Mouse (Mus musculus): Measurements from ENCODE around the gene Dcakd.
"Not testable (repeated sequence)": the region's sequence is repeated elsewhere in the genome, so short reads cannot be mapped to it uniquely, and the experiment has no call there.

The Dcakd gene

DNA sequence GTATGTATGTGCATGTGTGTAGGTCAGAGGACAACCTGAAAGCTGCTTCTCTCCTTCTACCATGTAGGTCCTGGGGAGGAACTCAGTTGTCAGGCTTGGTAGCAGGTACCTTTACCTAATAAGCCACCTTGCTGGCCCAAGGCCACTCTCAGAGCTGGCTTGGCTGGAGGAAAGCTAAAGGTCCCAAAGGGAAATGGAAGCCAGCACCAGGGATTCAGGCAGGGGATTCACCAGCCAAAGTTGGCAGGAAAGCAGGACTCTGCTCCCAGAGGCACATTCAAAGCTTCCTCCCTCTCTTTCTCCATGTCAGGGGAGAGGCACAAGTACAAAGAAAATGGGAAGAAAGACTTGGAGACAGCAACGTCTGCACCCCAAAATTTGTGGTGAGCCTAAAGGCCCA, 23.3 kb downstream of the Dcakd start:
- no peak for DNase-seq

DNA sequence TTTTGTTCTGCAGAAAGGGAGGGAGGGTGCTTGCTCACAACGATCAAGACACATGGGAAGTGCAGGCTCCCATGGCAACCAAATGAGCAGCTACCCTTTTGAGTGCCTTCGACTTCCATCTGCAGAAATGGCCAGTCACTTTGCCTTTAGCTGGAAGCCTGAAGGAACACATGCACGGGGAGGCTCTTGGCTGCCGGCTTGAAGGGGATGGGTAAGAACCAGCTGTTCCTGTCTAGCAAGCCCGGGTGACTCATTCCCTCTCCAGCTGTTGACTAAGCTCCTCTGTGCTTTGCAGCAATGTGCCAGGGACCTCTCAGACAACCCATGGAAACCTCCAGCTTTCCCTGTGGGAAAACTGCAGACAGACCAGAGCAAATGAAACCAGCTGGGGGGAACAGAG, 24.9 kb downstream of the Dcakd start:
- peak; percentile 41 to 55 for DNase-seq

DNA sequence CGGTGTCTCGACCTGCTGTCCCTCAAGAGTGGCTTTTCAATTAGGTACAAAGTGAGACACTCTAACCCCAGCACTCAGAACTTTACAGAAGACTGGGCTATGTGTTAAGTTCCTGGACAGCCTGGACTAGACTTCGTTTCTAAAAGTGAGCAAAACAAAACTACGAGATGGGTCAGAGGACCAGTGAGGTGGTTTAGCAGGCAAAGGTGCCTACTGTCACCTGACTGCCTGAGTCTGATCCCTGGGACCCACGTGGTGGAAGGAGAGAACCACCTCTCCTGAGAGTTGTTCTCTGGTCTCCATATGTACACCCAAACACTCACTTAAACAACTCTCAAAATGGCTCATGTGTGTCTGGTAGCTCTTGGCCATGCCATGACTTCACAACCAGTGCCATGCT, 27.1 kb downstream of the Dcakd start:
- no peak for DNase-seq

DNA sequence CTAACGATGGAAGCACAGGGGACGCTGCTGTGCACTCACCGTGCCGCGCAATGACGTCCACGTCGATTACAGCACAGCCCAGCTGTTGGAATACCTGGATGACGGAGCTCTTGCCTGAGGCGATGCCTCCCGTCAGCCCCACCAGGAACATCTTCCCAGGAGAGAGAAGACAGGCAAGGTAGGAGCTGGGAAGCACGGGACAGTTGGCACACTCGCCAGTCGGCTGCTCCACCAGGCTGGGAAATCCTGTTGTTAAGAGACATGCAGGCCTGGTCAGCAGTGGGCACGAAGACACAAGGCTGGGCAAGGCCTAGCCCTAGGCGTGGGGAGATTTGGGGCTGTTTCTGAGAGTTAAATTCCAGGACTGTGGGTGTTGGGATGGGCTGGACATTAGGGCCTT, 28.0 kb downstream of the Dcakd start:
- no peak for DNase-seq

DNA sequence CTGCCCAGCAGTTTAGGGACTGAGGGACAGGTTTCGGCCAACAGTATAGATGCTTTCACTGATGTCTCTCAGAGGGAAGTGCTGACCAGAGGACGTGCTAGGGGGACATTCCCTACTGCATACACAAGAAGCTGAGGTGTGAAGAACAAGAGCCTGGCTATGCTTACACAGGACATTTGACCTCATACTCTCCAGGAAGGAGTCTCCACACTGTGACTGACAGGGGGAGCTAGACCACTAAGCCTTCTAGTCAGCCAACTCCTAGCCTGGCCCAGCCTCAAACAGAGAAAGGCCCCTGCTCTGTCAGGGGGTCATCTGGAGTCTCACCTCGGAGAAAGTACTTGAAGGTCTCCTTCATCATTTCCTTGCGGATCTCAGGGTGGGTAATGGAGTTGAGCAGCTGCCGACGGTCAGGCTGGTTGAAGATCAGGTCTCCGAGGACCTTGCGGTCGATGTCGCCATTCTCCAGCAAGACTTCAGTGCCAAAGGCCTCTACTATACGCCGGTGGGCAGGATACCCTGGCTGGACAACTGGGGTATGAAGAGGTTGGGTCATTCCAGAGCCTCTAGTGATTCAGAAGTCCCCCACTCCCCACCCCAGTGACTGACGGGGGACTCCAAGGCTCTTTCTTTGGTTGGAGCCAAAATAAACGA, 28.7 kb downstream of the Dcakd start:
- DNase-seq, result no peak

DNA sequence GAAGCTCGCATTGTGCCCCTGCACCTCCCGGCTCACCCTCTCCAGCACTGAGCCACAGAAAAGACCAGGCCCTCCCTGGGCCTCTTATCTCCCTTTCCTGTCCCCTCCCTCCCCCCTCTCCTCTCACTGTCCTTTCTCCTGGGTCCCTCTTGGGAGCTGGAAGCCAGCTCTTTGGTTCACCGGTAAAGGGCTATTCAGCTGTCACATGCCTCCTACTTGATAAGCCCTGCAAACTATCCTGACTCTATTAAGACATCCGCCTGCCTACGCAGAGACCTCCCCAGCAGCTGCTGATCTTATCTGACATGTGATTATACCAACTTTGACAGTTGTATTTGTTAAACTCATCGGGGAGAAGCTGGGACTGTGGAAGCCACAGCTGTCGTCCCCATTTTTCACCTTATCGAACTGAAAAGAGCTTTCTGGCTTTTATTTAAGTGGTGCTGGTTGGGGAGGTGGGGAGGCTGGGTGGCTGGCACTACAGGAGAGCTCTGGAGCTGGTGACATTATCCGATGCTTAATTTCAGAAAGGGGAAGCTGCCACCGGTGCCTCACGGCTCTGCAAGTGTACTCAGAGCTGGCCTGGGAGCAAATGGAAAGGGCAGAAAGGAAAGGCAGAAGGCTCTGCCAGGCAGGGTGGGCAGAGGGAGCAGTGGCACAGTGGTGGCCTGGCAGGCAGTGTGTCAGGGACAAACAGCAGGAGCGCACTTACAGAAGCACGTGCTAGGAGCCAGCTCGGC, 29.4 kb downstream of the Dcakd start:
- peak; percentile 67 to 80 for DNase-seq

DNA sequence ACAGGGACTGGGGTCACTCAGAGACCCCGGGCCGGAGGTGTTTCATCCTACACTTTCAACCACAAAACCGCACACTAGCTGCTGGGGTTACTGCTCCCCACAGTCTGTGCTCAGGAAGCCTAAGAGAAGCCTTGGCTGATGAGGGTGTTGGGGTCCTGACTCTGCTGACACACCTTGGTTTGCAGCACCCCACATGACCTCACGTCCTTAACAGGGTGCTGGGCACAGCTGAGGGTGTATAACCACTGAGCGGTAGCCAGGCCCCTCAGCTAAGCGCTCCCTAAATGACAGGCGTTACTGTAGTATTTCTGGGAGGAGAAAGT, 29.9 kb downstream of the Dcakd start:
- no peak for DNase-seq

DNA sequence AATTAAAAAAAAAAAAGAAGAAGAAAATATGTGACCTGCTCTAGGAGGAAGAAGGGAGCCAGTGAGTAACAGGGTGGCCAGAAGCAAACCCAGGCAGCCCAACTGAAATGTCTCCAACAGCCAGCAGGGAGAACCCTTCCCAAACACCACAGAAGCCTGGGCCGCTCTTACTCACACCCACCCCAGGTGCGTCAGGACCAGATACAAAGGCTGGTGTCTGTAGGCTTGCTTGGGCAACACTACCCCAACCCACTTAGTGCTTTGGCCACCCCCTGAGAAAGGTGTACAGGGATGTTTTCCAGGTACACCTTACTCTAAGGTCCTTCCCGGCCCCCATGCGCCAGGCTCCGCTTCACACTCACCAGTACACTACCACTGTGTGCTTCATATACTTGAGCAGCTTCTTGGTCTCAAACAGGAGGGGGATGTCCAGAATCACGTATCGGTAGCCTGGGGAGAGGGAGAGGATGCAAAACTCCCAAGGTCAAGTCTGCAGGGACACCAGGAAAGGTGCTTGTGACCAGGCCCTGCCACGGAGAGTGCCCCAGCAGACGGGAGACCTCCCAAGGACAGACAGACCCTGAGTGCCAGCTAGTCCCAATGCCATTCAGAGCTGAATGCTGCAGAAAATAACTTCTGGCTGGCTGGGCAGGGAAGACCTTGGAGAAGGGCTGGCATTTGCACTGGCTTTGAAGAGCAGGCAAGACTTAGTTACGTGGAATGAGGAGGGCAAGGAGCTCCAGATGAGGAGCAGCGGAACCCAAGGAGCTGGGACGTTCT, 31.0 kb downstream of the Dcakd start:
- no peak for DNase-seq

DNA sequence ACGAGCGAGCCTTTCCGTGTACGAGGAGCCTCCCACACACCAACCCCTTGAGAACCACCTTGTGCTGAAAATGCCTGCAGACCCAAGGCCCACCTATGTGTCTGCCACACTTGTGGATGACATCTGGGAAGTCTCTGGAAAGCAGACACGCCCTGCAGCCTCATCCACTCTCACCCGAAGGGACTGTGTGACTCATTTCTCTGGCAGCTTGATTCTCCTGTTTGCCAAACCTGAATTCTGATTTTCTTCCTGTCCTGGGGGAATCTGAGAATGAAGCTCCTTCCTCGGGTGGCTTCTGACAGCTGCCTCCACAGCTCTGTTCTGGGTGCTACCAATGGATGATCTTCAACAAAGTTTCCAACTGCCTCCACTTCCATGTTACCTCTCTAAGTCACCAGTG, 31.7 kb downstream of the Dcakd start:
- DNase-seq, result no peak

DNA sequence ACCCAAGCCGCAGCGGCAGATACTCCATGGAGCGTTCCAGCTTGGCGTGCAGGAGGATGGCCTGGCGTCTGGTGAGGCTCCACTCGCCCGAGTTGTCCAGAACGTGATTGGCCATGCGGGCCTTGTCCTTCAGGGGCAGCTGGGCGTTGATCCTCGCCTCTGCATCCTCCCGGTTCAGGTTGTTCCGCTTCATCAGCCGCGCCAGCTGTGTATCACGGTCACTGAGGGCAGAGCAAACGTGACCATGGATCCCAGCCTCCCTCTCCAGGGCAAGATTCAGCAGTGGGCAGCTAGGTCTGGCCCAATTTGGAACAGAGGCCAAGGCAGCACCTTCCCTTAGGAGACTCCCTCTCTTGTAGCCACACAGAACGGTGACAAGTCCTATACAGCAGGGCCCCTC, 33.2 kb downstream of the Dcakd start:
- DNase-seq, result peak in 1 of 2 experiments; percentile 18

DNA sequence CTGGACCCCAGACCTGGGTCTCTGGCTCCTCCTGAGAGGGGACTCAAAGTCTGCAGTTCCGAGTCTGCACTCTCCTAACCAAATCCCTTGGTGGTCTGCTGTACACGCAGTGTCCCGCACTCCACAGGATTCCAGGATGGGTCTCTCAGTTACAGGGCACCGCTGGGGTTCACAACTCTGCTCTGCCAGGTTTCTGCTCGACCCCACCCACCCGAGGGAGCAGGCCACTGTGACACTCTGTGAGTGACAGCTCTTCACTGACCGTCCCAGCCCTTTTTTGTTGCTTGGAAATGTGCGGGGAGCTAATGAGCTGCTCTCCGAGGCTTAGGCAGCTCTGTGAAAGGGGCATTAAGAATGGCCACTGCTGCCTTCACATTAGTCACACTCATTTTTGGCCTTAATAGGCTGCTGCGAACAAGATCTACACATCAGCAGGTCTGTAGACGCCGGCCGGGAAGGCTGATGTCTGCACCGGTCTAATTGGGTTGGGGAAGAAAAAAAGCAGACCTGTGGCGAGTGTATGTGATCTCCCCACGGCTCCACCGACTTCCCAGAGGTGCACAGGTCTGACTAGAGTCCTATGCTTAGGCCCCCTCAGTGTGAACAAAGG, 34.6 kb downstream of the Dcakd start:
- peak in 1 of 2 experiments; percentile 26 for DNase-seq

DNA sequence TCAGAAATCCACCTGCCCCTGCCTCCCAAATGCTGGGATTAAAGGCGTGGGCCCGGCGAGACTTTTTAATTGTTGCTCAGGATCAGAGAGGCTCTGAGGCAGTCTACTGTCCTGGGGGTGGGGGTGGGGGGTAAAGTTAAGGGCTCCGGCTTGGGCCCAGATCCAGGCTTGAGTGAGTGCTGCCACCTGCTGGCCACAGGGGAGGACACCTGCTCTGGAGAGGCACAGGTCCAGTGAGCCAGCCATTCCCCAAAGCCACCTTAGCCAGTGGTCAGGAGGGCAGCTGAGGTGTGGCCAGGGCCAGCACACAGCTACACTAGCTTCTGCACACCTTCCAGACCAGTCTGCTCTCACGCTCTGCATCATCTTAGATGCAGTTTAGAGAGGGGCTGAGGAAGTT, 35.2 kb downstream of the Dcakd start:
- DNase-seq, result peak; percentile 90 to 92

DNA sequence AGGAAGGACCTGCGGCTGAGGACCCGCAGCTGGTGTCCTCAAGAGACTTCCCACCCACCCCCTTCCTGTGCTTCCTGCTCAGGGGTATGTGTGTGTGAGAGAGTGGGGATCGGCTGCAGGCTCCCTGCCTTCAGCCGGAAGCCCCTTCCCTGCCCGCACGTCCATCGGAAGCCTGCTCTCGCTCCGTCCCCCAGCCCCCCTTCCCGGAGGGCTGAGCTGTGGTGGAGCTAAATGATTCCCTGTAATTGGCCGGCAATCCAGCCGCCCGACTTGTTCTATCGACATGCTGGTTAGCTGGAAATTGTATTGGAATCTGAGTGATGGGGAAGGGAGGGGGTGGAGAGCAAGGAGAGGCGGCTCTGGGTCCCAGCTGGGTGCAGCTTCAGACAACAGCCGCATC, 36.5 kb downstream of the Dcakd start:
- DNase-seq, result peak; percentile 28 to 43

DNA sequence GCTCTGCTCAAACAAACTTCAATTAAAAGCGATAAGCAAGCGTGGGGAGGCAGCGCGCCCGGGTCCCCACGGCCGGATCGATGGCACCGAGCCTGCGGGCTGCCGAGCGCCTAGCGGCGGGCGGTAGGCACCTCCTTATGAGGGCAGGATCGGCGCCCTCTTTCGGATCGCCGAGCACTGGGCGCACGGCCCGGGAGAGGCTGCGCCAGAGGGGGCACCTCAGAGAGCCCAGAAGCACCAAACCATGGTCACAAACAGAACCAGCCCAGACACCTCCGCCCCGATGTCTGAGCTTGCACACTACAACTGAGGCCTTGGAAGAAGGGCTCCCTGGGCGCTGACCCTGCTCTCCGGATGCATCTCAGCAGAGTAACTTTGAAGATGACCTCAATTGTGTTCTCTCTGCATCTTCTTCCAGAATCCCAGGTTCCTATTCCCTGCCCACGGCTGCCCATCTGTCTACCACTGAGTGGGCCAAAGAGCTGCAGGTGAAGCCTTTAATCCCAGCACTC, 37.9 kb downstream of the Dcakd start:
- peak; percentile 61 to 70 for DNase-seq

DNA sequence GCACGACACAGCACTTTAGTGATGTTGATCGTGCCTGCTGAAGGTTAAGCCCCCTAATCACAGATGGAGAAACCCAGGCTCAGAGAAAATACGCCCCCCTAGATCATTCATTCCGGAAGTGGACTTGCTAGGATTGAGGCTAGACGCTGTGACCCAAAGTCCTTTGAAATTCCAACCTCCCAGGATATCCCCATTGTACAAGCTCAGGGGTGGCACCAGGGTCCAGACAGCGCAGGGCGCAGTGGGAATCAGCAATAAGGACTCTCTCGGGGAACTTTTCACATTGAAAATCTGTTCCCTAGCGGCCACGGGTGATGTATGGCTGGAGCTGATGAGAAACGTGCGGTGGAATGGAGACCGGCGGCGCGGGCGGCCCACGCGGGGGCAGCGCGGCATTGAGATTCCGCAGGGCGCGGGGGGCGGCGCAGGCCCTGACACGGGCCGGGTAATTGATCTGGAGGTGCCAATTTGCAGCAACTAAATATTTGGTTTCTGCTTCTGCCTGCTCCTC, 38.4 kb downstream of the Dcakd start:
- DNase-seq, result no peak

DNA sequence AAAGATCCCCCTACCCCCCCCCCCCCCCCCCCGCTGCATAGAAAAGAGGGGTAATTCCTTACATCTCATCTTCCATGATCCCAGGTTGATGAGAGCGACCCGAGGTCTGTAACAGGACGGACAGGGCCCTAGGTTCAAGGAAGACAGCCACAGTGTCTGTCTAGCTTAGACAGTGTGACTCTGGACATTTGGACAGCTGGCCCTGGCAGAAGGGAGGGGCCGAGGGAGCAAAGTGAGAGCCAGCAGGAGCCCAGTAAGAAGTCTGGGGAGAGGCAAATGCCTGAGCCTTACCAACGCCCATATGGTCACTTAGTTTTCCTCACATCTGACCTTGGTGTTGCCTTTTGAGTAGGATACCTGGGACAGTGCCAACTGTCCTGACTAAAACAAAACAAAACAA, 43.0 kb downstream of the Dcakd start:
- peak; percentile 42 to 59 for DNase-seq

DNA sequence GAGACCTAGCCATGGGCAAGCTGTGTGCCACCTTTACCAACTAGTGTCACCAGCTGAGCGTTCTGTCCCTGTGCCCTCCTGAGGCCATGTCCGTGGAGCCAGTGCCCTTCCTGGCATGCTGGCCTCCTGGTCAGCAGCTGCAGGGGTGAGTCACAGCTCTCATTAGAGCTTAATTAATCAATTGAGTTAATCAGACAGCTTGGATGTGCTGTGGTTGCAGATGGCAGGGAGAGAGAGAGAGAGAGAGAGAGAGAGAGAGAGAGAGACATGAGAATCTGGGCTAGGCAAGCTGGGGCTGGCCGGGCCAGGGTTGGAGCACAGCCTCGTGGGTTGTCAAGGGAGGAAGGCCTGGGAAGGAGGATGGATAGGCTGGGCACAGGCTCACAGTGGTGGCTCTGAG, 43.5 kb downstream of the Dcakd start:
- DNase-seq, result peak; percentile 60 to 73

DNA sequence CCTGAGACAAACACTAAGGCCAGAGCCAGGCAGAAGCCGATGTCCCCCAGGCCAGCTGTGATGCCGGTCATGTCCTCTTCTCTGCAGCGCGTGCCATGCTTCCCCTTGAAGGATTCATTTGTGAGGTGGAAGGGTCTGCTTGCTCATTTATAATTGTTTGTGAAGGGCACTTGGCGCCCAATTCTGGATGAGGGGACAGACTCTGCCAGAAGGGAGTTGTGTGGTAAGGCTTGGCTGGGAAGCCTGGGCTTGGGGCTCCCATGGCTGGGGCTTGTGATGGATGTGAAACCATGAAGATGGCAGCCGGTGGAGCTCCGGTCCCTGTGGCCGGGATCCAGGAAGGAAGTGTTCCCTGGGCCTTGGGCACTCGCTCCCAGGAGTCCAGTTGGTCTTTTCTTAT, 44.0 kb downstream of the Dcakd start:
- peak; percentile 66 to 70 for DNase-seq

DNA sequence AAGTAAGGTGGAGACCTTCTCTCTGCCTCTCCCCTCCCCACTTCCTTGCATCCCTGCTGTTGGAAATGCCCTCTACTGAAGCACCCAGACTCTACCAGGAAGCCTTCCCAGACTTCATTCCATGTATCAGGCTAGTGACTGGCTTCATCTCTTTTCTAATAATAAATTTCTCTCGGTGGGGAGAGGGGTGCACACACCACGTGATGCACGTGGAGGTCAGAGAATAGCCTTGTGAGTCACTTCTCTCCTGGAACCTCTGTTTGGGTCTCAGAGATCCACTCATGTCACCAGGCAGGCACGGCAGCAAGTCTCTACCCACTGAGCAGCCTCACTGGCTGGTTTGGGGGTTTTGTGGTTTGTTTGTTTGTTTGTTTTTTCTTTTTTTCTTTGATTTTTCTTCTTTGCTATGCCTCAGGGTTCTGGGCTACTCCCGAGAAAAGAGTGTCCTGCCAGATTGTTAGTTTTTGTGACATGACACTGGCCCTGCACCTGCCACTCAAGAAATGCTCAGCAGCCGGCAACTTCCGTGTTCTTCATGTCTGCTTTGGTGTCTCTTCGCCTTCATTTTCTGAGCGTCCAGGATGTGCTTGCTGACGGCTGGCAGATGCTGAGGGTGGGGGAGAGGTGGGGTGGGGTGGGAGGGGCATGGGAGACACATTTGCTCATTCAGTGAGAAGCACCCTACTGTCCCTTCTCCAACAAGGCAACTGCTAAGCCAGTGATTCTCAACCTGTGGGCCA, 46.8 kb downstream of the Dcakd start:
- no peak for DNase-seq

DNA sequence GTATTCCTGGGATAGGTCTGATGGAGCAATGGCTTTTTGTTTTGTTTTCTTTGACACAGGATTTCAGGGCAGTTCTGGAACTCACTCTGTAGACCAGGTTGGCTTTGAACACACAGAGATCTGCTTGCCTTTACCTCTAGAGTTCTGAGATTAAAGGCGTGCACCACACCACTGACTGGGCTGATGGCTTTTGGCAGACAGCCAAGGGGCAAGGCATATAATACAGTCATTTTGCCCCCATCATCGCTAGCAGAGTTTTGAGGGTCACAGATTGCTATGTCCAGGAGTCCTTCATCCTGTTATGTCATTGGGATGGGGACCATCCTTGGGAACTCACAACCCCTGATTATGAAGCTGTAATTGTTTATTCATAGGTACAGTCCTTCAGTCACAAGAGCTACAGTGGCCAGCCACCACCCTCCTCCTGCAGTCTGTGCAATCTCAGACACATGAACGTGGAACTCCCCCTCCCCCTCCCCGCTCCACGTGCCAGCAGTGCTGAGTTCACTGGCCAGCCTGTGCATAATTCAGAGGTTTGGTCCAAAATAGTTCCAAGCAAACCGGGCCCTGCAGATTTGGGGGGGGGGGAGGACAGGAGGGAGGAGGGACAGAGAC, 50.0 kb downstream of the Dcakd start:
- peak; percentile 79 to 80 for DNase-seq

DNA sequence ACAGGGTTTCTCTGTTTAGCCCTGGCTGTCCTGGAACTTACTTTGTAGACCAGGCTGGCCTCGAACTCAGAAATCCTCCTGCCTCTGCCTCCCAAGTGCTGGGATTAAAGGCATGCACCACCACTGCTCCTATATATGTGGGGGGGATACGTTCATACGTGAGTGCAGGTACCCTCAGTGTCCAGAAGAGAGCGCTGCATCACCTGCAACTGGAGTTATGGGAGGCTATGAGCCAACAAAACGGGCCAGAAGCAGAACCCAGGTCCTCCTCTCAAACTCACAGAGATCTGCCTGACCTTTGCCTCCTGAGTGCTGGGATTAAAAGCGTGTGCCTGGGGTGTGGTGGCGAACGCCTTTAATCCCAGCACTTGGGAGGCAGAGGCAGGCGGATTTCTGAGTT, 52.2 kb downstream of the Dcakd start:
- not testable (repeated sequence) for DNase-seq

DNA sequence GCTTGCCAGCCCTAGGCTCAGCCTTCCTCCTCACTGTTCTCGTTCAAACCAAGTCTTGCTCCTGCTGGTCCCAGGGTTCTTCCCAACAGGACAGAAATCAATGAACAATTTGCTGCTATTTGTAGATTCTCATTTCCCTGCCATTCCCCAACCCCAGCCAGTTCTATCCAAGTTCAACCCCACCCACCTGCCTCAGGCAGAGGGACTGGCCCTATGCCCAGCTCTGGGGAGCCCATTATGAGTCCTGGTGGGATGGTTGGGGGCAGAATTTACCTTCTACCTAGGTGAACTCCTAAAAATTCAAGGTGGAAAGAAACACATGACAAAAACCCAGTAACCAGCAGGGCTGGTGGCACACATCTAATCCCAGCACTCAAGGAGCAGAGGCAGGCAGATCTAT, 55.8 kb downstream of the Dcakd start:
- peak; percentile 42 to 44 for DNase-seq
